Mouse (Mus musculus): Measurements from ENCODE around the gene Ngrn. TPM values are rescaled to one million over a fixed set of nuclear protein-coding genes. Genes with fewer than 3 reads are reported as not detected.

Ngrn gene
- total and polyA plus RNA-seq, 3 experiments = 28.3 to 43.2 (median 32.1) TPM

DNA sequence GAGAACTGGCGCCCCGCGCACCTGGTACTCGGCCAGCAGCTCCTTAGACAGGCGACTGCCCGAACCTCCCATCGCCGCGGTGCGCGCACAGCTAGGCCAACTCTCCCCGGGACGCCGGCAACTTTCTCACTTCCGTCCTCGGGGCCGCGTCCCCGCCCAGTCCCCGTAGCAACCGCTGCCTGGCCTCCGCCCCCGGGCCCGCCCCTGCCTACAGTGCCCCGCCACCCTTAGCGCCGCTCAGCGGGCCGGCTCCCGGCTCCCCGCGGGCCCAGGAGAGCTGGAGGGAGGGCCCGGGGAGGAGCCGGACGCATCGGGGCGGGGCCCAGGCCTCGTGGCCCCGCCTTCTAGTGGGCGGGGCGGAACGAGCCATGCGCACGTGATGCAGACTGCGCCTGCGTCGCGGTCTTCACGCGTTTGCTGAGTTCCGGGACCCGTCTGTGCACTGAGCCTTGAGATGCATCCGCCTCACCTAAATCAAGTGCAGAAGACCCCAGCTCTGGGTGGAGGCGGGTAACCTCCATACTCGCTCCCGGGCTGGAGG lies 28.5 kb upstream of the Ngrn start, which contains the start of the genes Cib1 and Gdpgp1:
Cib1 (minus strand) TSS at position 325 of the 541 bp plus-strand sequence.
Gdpgp1 (plus strand) TSS at position 377 of the 541 bp plus-strand sequence.
- peak within 1 kb of the TSS; percentile 87 for H3K9ac ChIP-seq (ENCODE audit: insufficient read depth, low read depth)
- no peaks in the 10 kb centered on the region for H3K27me3 ChIP-seq (replicated peaks)
- no peaks in the 10 kb centered on the region for H3K9me3 ChIP-seq (replicated peaks; ENCODE audit: low read length)
- H3K36me3 ChIP-seq (replicated peaks in 1 of 2; ENCODE audit: control insufficient read depth in 1 of 2, insufficient read depth in 1 of 2, low read length in 1 of 2) = peaks cover 10 to 23% of the 10 kb centered on the region in 2 experiments
- peak within 1 kb of the TSS; percentile 72 to 74 (median 74) for H3K4me3 ChIP-seq (replicated peaks in 1 of 3; ENCODE audit: low read depth in 2 of 3, low read length in 2 of 3, poor library complexity in 1 of 3)
- peaks cover 16 to 33% of the 10 kb centered on the region in 2 experiments; a peak in 3 of 4 replicates for H3K4me1 ChIP-seq (ENCODE audit: control insufficient read depth in 1 of 2, insufficient read depth in 2 of 2)
- TF ChIP-seq IRF4 (IDR thresholded peaks at IDR 0.05; ENCODE audit: low read depth, low read length) (peak; percentile 75), KAT2A (IDR thresholded peaks at IDR 0.05; ENCODE audit: insufficient replicate concordance, low read length) (0 out of 2 replicates have a peak, but pooled peaks have one; percentile 17), MXI1 (IDR thresholded peaks at IDR 0.05; ENCODE audit: low read depth, low read length) (peak; percentile 85), PAX5 (IDR thresholded peaks at IDR 0.05; ENCODE audit: low read length) (no peak), MAZ (IDR thresholded peaks at IDR 0.05; ENCODE audit: low read depth, low read length) (peak; percentile 31; the same call in 1 of the 2 replicates), CHD2 (IDR thresholded peaks at IDR 0.05; ENCODE audit: low read length) (no peak), NELFE (IDR thresholded peaks at IDR 0.05; ENCODE audit: low read depth, low read length) (peak; percentile 9), UBTF (IDR thresholded peaks at IDR 0.05; ENCODE audit: low read depth, low read length) (no peak), CHD1 (IDR thresholded peaks at IDR 0.05; ENCODE audit: low read depth, low read length) (no peak), ELF1 (IDR thresholded peaks at IDR 0.05; ENCODE audit: low read depth, low read length) (peak; percentile 84), NRF1 (IDR thresholded peaks at IDR 0.05; ENCODE audit: low read depth, low read length) (peak; percentile 89), ETS1 (conservative IDR thresholded peaks at IDR 0.05; ENCODE audit: low read depth, low read length) (no peak), ZMIZ1 (IDR thresholded peaks at IDR 0.05; ENCODE audit: low read depth, low read length) (no peak), E2F4 (IDR thresholded peaks at IDR 0.05; ENCODE audit: insufficient replicate concordance, low read depth, low read length) (no peak), ZC3H11A (IDR thresholded peaks at IDR 0.05; ENCODE audit: low read depth, low read length) (no peak), TCF12 (IDR thresholded peaks at IDR 0.05; ENCODE audit: low read depth, low read length) (peak; percentile 54; the same call in 1 of the 2 replicates), POLR2A (IDR thresholded peaks at IDR 0.05; ENCODE audit: low read depth, low read length) (peak; percentile 71), RAD21 (IDR thresholded peaks at IDR 0.05; ENCODE audit: low read depth, low read length) (no peak), GABPA (IDR thresholded peaks at IDR 0.05; ENCODE audit: insufficient replicate concordance, low read depth, low read length) (no peak), ZKSCAN1 (IDR thresholded peaks at IDR 0.05; ENCODE audit: borderline replicate concordance, low read depth, low read length) (no peak), MEF2A (IDR thresholded peaks at IDR 0.05; ENCODE audit: borderline replicate concordance, low read depth, low read length) (0 out of 2 replicates have a peak, but pooled peaks have one; percentile 6), TBP (conservative IDR thresholded peaks at IDR 0.05; ENCODE audit: low read depth, low read length) (0 out of 2 replicates have a peak, but pooled peaks have one; percentile 30), MAFK (IDR thresholded peaks at IDR 0.05; ENCODE audit: insufficient replicate concordance, low read length) (no peak), JUN (IDR thresholded peaks at IDR 0.05; ENCODE audit: insufficient read depth, low read depth, low read length) (no peak), HCFC1 (IDR thresholded peaks at IDR 0.05; ENCODE audit: low read depth, low read length) (peak; percentile 54), POLR2AphosphoS2 (IDR thresholded peaks at IDR 0.05; ENCODE audit: low read depth, low read length) (no peak), ZNF384 (IDR thresholded peaks at IDR 0.05; ENCODE audit: low read depth, low read length) (no peak), RCOR1 (conservative IDR thresholded peaks at IDR 0.05; ENCODE audit: low read depth, low read length) (no peak), SMC3 (IDR thresholded peaks at IDR 0.05; ENCODE audit: low read depth, low read length) (no peak), SIN3A (IDR thresholded peaks at IDR 0.05; ENCODE audit: low read length) (peak; percentile 92), BHLHE40 (IDR thresholded peaks at IDR 0.05; ENCODE audit: low read depth, low read length) (peak; percentile 99), CTCF (conservative IDR thresholded peaks at IDR 0.05 in 1 of 2, IDR thresholded peaks at IDR 0.05 in 1 of 2; ENCODE audit: low read depth in 2 of 2, low read length in 2 of 2) (no peak), USF2 (conservative IDR thresholded peaks at IDR 0.05; ENCODE audit: low read depth, low read length) (peak; percentile 85), JUND (conservative IDR thresholded peaks at IDR 0.05; ENCODE audit: low read depth, low read length) (no peak), EP300 (IDR thresholded peaks at IDR 0.05; ENCODE audit: low read length) (no peak), MAX (IDR thresholded peaks at IDR 0.05; ENCODE audit: low read length) (peak; percentile 94), USF1 (IDR thresholded peaks at IDR 0.05; ENCODE audit: low read depth, low read length) (peak; percentile 92), MYC (IDR thresholded peaks at IDR 0.05; ENCODE audit: low read depth, low read length) (peak; percentile 80; the same call in 1 of the 2 replicates)
- DNase-seq (ENCODE audit: extremely low read depth) = peak; percentile 93
- H3K27ac ChIP-seq (ENCODE audit: insufficient read depth, low read depth) = peak within 1 kb of the TSS; percentile 36; the same call in 1 of the 2 replicates
- H3K79me2 ChIP-seq (replicated peaks; ENCODE audit: control insufficient read depth, extremely low read depth, insufficient read depth, poor library complexity, severe bottlenecking) = peaks cover 9% of the 10 kb centered on the region
- H3K4me2 ChIP-seq (ENCODE audit: insufficient read depth, low read depth, poor library complexity, severe bottlenecking) = peak within 1 kb of the TSS; percentile 90
- in situ Hi-C loops (cut with MboI; ENCODE audit: low pct_ligation_motif_present, low pct_unique_long_range_greater_than_20kb, low sequenced_read_pairs) = no loop called here
- dilution Hi-C loops (cut with MboI; ENCODE audit: extremely low pct_ligation_motif_present, extremely low pct_unique_long_range_greater_than_20kb, low sequenced_read_pairs) = no loop called here
